Mouse (Mus musculus): Measurements from ENCODE around the gene Dolk.

The Dolk gene

GRCm38 (mm10) chr2:30267466-30267865 is 18.7 kb downstream of the Dolk start:
- DNase-seq (ENCODE audit: low read depth) = peak; percentile 8

DNA sequence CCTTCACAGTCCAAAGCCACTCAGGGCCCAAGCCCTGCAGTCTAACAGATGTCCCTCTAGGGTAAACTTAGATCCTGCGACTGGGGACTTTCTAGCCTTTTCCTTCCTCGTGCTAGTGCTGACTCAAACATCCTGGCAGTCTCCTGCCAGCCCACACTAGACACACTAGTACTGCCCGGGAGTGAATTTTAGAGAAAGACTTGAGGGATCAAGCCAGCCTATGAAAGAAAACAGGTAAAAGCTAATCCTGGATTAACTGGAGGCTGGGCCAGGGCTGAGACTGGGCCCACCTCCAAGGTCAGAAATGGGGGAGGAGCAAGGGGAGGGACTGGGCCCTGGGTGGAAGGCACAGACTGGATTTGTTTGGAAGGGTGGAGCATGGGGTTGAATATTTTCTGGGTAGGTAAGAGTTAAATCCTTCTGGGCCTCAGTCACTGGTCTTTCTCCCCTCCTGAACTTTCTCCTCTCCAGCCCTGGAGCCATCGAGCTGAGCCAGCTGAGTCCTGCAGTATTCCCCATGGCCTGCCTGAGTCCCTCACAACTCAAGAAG is 19.7 kb downstream of the Dolk start:
- DNase-seq (ENCODE audit: low read depth) = peak; percentile 11

GRCm38 (mm10) chr2:30265767-30266253 is 20.3 kb downstream of the Dolk start, which contains the start of gene Phyhd1:
Gene Phyhd1 (plus strand): TSS chr2:30266203.
- DNase-seq (ENCODE audit: low read depth) = peak; percentile 5

DNA sequence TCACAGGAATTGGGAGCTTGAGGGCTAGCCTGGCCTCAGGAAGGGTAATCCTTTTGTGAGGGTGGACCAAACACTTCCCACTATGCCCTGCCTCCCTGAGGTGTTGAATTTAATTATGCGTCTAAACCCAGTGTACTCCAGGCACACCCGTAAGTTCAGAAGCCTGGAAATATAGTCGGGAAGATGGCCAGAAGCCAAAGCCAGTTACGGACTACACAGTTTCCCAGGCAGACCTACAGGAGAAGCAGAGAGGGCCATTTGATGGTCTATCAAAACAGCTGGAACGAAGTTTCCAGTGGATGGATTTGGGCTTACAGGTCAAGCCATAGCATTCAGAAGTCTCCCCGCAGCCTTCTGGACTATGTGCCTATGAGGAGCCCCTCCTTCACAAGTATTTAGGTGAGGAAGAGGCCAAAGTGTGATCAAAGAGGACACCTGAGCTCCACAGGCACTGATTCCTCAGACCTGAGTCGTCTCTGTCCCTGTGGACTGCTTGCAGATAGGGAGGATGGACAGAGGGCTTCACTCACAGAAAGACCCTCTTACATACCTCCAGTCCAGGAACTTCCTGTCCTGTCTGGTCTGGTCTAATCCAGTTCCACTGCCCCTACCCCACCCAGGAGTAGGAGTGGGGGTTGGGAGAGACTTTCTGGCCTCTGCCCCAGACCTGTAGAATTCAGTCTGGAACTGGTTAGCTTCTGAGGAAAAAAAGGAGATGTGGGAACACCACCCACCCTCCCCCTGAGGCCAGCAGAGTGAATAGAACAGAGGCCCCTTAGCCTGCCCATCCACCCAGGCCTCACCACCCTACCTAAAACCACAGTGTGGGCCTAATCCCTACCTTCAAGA is 21.2 kb downstream of the Dolk start:
- peak; percentile 18 for DNase-seq (ENCODE audit: low read depth)

DNA sequence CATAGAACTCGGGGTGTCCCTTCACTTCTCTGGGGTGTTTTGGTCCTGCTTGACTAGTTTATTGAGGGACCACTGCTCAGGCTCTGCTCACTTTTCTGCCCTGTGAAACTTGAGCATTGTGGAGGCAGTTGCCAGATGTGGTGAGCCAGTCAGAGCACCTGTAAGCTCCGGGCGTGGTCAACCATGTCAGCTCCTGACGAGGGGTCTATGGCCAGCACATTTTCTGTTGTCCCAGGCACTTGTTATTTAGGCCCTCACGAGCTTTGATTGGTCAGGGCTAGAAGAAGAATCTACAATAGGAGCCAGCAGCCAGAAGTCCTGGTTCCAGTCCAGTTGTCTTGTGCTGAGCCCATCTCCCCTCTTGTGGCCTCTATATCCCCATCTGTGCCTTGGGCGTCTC is 22.3 kb downstream of the Dolk start:
- no peak for DNase-seq (ENCODE audit: low read depth)

GRCm38 (mm10) chr2:30262840-30263441 is 23.2 kb downstream of the Dolk start:
- no peak for DNase-seq (ENCODE audit: low read depth)

GRCm38 (mm10) chr2:30261921-30262839 is 24.0 kb downstream of the Dolk start:
- DNase-seq (ENCODE audit: low read depth) = no peak

- peak; percentile 54 for DNase-seq (ENCODE audit: low read depth)
These were observed 24.9 kb downstream of the Dolk start for GRCm38 (mm10) chr2:30261064-30261736.

DNA sequence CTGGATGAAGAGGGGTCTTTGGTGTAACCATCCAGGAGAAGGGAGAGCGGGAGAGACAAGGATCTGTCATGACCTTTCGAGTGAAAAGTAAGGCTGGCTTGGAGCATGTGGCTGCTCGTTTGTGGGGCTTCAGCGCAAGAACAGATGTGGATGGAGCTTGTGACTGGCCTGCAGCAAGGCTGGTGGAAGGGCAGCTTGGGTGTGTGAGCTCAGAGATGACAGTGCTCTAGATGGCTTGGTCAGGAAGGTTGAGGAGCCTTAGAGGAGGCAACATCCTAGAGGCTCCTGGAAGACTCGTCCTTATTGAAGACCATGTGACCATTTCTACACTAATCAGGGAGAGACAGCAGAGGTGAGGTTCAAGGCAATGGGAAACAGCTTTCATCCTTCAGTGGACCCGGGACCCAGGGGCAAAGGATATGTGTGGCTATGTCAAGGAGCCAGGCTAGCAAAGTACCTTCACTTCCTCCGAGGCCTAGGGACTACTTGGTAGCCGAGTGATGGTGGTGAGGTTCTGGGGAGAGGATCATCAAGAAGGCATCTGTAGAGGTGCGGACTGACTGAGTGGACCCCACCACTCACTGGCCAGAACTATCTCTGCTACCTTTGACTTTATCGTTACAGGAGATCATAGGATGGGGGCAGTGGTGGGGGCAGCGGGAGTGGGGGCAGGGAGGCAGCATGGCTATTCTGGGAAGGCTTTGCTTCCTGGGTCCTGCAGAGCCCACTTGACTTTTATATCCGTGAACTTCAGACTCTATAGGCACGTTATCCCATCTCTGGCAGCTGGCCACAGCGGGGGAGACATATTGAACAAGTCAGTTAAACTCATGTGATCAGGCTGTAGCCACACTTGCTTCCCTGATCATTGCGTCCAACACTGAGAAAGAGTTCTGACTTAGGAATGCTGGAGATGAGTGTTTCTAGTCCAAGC is 26.7 kb downstream of the Dolk start:
- peak; percentile 19 for DNase-seq (ENCODE audit: low read depth)

- peak; percentile 36 for DNase-seq (ENCODE audit: low read depth)
These were observed 27.5 kb downstream of the Dolk start for GRCm38 (mm10) chr2:30258600-30258999.

- peak; percentile 25 for DNase-seq (ENCODE audit: low read depth)
These were observed 28.3 kb downstream of the Dolk start for GRCm38 (mm10) chr2:30257699-30258460.

GRCm38 (mm10) chr2:30256616-30257350 is 29.4 kb downstream of the Dolk start:
- peak; percentile 22 for DNase-seq (ENCODE audit: low read depth)

GRCm38 (mm10) chr2:30255631-30256395 is 30.3 kb downstream of the Dolk start:
- no peak for DNase-seq (ENCODE audit: low read depth)

- peak; percentile 58 for DNase-seq (ENCODE audit: low read depth)
These were observed 32.3 kb downstream of the Dolk start for GRCm38 (mm10) chr2:30253809-30254208.

GRCm38 (mm10) chr2:30252521-30252920 is 33.6 kb downstream of the Dolk start:
- DNase-seq (ENCODE audit: low read depth) = no peak

DNA sequence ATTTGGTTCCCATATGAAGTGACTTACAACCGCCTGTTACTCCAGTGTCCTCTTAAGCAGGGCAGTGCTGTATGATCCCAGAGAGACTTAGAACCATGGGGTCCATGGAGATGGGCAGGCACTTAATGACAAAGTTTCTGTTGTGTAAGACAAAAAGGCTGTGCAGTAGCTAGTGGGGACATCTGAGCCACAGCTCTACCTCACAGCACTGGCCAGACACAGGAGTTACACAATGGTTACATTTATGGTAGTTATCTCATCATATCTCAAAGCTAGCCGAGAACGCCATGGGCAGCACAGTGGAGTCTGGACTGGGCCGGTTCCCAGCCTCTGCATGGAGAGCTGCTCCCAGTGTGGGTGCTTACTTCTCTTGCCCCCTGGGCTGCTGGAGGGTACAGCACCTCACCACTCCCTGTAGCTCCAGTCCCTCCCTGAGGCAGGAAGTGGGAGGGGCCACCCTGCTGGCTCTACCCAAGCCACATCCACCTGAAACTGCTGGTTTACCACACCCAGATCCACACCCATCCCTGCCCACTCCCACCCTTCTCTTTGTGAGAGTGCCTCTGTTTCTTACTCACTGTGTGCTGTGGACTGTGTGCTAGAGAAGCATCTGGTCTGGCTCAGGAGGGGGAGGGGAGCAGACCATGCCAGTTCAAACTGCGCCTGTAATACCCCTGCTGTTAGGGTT is 34.6 kb downstream of the Dolk start:
- peak; percentile 88 for DNase-seq (ENCODE audit: low read depth)

All from naive thymus-derived CD4-positive, alpha-beta T cell, adult 2 months (primary cell).